Mouse (Mus musculus): Measurements from ENCODE around the gene Xxylt1.

- TF ChIP-seq CTCF (IDR thresholded peaks at IDR 0.05; ENCODE audit: low read depth, low read length) (no peak), POLR2A (IDR thresholded peaks at IDR 0.05; ENCODE audit: borderline replicate concordance, low read depth, low read length) (no peak)
These were observed 6.8 kb downstream of the Xxylt1 start for GRCm38 (mm10) chr16:31074324-31074908.
